Mouse (Mus musculus): Measurements from ENCODE around the gene Tbck.

Gene Tbck

GRCm38 (mm10) chr3:132835118-132835794, 151.3 kb downstream of the Tbck start:
- no peak for DNase-seq (ENCODE audit: low read depth)

- DNase-seq (ENCODE audit: low read depth) = no peak
Measured at GRCm38 (mm10) chr3:132837134-132837533, 153.2 kb downstream of the Tbck start.

GRCm38 (mm10) chr3:132838656-132839417, 154.9 kb downstream of the Tbck start:
- DNase-seq (ENCODE audit: low read depth) = no peak

- DNase-seq (ENCODE audit: low read depth) = no peak
Measured at GRCm38 (mm10) chr3:132839516-132839915, 155.6 kb downstream of the Tbck start.

- DNase-seq (ENCODE audit: low read depth) = no peak
Measured at GRCm38 (mm10) chr3:132842676-132843075, 158.7 kb downstream of the Tbck start.

GRCm38 (mm10) chr3:132849669-132850068, 165.7 kb downstream of the Tbck start:
- DNase-seq (ENCODE audit: low read depth) = no peak

DNA sequence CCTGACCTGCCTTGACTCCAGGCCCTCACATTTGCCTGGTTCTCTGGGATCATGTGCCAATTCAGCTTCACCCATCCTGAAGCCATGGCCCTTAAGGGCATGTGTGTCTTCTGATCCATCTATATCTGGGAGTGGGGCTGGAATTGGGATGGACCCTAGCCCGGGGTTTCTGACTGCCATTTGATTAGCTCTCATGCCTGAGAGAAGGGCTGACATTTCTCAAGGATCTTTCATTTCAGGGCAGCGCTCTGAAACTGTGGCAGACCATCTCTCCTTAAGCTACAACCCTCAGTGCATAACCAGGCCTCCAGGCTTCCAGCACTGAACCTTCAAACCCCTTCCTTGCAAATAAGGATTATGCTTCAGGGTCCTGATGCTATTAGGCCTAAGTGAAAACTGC, 166.5 kb downstream of the Tbck start:
- no peak for DNase-seq (ENCODE audit: low read depth)

DNA sequence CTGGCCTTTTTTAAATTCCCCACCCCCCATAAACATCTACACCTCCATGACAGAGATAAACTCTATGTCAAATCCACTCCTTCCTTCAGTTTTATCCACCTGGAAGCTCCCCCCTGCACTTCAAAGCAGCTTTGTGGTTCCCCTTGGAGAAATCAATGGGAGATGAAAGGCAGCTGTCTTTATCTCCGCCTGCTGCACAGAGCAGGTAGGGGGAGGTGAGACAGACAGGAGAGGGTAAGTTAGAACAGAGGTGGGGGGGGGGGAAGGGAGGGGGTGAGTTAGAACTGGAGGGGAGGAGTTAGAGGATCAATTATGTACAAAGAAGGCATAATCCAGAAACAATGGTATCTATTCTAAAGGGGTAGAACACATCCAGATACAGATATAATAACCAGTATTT, 167.5 kb downstream of the Tbck start:
- DNase-seq (ENCODE audit: low read depth) = no peak

DNA sequence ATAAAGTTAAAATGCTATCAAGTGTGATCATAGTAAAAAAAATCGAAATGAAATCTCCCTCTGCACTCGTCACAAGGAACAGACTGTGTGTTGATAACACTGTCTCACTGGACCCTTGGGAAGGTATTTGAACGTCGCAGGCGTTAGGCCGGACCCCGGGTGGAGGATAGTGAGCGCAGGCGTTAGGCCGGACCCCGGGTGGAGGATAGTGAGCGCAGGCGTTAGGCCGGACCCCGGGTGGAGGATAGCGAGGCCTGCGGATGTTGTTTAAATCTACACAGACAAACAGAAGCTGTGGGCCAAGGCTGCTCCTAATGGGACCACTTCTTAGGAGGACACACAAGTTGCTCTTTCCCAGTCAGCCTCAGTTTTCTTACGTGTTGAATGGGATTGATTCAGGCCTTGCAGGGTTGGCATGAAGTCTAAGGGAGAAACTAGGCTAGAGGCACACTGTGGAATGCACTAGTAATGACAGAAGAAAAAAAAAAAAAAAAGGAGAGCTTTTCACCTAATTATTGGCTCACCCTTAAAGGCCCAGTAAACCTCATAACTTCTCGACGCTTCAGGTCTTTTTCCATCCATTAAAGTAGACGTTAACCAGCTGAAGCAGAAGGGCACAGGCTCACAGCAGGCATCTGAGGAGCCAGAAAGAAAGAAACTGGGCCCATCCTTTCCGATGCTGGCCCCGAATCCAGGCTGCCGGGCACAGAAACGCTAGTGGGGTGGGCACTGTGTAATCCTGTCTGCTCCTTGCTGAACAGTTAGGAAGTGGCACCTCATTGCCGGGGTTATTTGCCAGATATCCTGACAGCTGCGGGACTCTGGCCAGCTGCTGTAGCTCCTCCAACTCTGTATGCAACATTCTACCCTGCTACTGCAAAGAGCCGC, 168.1 kb downstream of the Tbck start:
- no peak for DNase-seq (ENCODE audit: low read depth)

DNA sequence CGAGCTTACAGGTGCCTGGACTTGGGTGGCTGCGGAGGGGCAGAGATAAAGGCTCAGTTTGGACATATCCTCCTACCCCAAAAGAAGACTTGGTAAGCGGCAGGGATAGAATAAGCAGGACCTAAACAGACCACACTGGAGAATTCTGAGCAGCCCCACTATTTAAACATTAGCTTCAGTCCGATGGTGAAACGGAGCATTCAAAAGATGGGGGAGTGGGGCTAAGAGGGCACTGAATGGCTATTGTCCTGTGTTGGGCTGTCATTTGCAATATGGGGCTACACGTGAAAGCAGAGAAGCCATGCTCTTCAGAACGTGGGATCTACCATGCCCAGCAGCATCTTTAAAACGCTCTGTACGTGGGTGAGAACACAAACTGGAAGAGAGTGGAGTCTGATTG, 170.3 kb downstream of the Tbck start:
- DNase-seq (ENCODE audit: low read depth) = no peak

DNA sequence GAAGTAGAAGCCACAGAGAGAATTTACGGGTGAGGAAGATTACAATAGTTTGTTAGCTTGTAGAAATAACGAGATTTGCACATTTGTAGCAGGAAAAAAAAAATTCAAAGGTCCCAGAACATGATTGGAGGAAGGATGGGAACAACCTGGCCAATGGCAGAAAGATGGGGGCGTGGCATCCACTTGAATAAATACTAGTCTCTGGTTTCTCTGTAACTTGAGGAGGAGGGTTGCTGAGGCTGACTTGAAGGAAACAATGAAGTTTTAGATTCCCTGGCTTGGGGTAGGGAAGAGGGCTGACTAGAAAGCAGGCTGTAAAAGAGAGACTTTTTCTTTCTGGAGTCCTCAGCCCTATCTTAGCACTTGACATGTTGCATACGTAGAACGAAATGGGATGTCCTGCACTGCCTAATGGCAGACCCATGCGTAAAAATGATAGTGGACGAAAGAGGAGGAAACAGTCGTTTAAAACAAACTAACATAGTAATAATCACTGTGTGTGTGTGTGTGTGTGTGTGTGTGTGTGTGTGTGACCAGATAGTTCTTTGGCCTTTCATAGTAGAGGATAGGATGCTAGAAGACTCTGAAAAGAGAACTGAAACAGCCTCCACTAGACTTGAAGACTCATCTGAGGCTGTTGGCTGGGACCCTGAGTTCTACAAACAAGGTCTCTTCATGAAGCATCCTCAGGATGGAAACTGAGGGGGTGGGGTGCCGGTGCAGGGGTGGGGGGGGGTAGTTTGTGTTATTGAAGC, 171.7 kb downstream of the Tbck start:
- no peak for DNase-seq (ENCODE audit: low read depth)

GRCm38 (mm10) chr3:132856651-132857050, 172.7 kb downstream of the Tbck start:
- no peak for DNase-seq (ENCODE audit: low read depth)

DNA sequence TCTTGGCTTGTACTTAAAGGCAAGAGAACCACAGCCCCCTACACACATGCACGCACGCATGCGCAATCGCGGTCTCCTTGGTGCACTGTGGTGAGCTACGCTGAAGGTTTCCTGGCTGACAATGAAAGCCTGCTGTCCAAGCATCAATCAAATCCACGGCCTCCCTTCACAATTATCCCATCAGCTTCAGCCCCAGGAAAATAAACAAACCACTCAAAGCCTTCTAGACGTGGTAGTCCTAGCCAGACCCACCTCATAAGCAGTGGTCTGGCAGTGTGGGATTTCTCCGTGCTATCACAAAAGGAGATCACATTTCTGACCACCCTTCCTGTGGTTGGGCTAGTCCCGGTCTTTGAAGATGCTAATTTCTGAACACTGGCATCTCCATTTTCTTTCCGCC, 174.9 kb downstream of the Tbck start:
- no peak for DNase-seq (ENCODE audit: low read depth)

DNA sequence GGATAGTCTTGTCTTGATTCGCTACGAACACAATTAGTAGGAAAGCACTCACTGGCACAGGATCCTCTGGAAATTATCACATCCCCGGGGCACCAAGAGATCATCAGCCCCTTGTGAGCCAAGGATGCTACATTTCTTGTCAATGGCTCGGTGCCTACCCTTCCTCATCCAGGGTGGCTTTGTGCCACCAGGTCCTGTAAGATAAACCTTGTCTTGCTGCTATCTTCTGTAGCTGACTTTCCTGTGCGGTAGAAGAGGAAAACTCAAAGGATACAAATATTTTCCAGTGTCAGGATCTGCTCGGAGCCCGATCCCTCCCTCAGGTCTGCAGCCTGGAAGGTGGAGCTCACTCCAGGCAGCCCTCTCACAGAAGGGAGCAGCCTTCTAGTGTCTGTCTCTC, 175.6 kb downstream of the Tbck start:
- no peak for DNase-seq (ENCODE audit: low read depth)

- no peak for DNase-seq (ENCODE audit: low read depth)
Measured at GRCm38 (mm10) chr3:132860796-132861195, 176.9 kb downstream of the Tbck start.

- DNase-seq (ENCODE audit: low read depth) = no peak
Measured at GRCm38 (mm10) chr3:132863843-132864242, 179.9 kb downstream of the Tbck start.

GRCm38 (mm10) chr3:132864329-132864919, 180.5 kb downstream of the Tbck start:
- no peak for DNase-seq (ENCODE audit: low read depth)

DNA sequence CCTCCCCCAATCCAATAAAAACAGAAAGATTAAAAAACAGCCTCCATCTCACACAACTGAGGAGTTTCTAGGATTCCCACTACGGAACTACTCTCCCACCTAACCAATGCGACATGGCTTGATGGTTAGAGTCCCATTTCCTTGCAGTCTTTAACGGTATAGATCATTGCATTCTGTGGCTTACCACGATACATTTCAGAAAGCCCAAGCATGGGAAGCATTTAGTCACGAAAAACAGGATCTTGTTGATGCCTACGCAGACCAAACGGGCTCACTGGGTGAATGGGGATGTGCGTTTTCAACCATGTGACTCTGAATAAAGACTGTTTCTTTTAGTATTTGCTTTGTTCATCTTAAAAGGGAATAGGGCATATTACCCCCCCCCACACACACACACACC, 181.0 kb downstream of the Tbck start:
- no peak for DNase-seq (ENCODE audit: low read depth)

DNA sequence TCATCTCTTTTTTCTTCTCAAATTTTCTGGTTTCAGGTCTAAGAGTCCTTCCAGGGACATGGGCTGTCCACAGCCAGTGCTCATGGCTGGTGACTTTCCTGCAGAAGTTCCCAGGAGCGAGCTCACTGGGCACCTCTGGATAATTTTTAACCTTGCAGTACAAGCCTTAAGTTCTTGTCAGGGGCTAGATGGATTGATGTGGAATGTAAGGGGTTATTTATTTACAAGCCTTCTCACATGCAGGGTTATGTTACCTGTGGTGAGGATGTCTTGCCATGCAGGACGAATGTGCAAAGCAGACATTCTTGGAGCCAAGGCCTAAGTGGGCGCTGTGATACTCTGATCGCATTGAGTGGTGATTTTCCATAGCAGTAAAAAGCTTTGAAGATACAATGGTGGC, 181.7 kb downstream of the Tbck start:
- no peak for DNase-seq (ENCODE audit: low read depth)

DNA sequence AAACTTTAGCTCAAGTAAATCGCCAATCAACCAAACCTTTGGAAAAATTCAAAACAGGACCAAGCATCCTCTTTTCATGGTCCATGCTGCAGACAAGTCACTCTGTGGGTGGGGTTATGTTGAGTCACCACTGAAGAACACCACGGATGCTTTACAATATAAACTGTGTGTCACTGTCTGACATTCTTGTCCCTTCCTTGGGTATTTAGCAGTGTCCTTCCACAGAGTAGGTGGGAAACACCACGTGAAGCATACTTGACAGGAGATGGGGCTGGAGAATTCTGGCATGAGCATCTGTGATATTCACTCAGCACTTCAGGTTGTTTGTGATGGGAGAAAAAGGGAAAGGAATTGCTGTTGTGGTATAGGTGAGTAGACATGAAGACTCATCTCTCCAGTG, 183.0 kb downstream of the Tbck start:
- DNase-seq (ENCODE audit: low read depth) = no peak

- no peak for DNase-seq (ENCODE audit: low read depth)
Measured at GRCm38 (mm10) chr3:132868838-132869237, 184.9 kb downstream of the Tbck start.

- no peak for DNase-seq (ENCODE audit: low read depth)
Measured at GRCm38 (mm10) chr3:132870079-132870478, 186.1 kb downstream of the Tbck start.

All from naive thymus-derived CD4-positive, alpha-beta T cell, adult 2 months (primary cell).